Mouse (Mus musculus) urinary bladder, postnatal 4 days (tissue): ENCODE measurements at regions not wholly inside any gene's neighbourhood (a gene's known extent, or its start where the extent isn't known, plus 50 kb on each side); places are given as distances from the start of the nearest gene placed in this dataset.

ENCODE experiments used
- DNase-seq, 2 experiments: peaks; one replicate each; pipeline ENCODE4 v3.0.0; 2021 to 2022; ENCODE audit warnings: low spot score in 2 of 2

- no peak for DNase-seq
Measured at GRCm38 (mm10) chr17:79798361-79798760, 83.5 kb upstream of the Cyp1b1 start.

GRCm38 (mm10) chr17:79790166-79790565 lies 75.3 kb upstream of the Cyp1b1 start:
- DNase-seq: no peak

GRCm38 (mm10) chr17:79787201-79787600 lies 72.3 kb upstream of the Cyp1b1 start:
- no peak for DNase-seq

GRCm38 (mm10) chr17:79786691-79787090 lies 71.8 kb upstream of the Cyp1b1 start:
- no peak for DNase-seq

GRCm38 (mm10) chr17:79786270-79786669 lies 71.4 kb upstream of the Cyp1b1 start:
- no peak for DNase-seq

GRCm38 (mm10) chr17:79784256-79784870 lies 69.5 kb upstream of the Cyp1b1 start:
- DNase-seq: no peak

- DNase-seq: peak in 1 of 2 experiments; percentile 46
Measured at GRCm38 (mm10) chr17:79781733-79782663, 67.1 kb upstream of the Cyp1b1 start.

- DNase-seq: no peak
Measured at GRCm38 (mm10) chr17:79781262-79781661, 66.4 kb upstream of the Cyp1b1 start.

GRCm38 (mm10) chr17:79777874-79778395 lies 63.1 kb upstream of the Cyp1b1 start:
- DNase-seq: no peak

- DNase-seq: no peak
Measured at GRCm38 (mm10) chr17:79776177-79776576, 61.3 kb upstream of the Cyp1b1 start.

- no peak for DNase-seq
Measured at GRCm38 (mm10) chr17:79775216-79775615, 60.4 kb upstream of the Cyp1b1 start.

GRCm38 (mm10) chr17:79774291-79774690 lies 59.4 kb upstream of the Cyp1b1 start:
- no peak for DNase-seq

- DNase-seq: no peak
Measured at GRCm38 (mm10) chr17:79772219-79772618, 57.4 kb upstream of the Cyp1b1 start.

GRCm38 (mm10) chr17:79771727-79772126 lies 56.9 kb upstream of the Cyp1b1 start:
- DNase-seq: no peak

- DNase-seq: no peak
Measured at GRCm38 (mm10) chr17:79770911-79771310, 56.0 kb upstream of the Cyp1b1 start.

GRCm38 (mm10) chr17:79769824-79770223 lies 55.0 kb upstream of the Cyp1b1 start:
- no peak for DNase-seq

GRCm38 (mm10) chr17:79768080-79768479 lies 53.2 kb upstream of the Cyp1b1 start:
- DNase-seq: no peak

GRCm38 (mm10) chr17:79765061-79765794 lies 50.4 kb upstream of the Cyp1b1 start:
- DNase-seq: no peak
